Mouse (Mus musculus) right cerebral cortex, postnatal 10 days (tissue): ENCODE measurements at regions not wholly inside any gene's neighbourhood (a gene's known extent, or its start where the extent isn't known, plus 50 kb on each side); places are given as distances from the start of the nearest gene placed in this dataset.

Experiments
- DNase-seq, 2 experiments: peaks; one replicate each; pipeline ENCODE4 v3.0.0; 2021; ENCODE audit warnings: low spot score in 2 of 2

DNA sequence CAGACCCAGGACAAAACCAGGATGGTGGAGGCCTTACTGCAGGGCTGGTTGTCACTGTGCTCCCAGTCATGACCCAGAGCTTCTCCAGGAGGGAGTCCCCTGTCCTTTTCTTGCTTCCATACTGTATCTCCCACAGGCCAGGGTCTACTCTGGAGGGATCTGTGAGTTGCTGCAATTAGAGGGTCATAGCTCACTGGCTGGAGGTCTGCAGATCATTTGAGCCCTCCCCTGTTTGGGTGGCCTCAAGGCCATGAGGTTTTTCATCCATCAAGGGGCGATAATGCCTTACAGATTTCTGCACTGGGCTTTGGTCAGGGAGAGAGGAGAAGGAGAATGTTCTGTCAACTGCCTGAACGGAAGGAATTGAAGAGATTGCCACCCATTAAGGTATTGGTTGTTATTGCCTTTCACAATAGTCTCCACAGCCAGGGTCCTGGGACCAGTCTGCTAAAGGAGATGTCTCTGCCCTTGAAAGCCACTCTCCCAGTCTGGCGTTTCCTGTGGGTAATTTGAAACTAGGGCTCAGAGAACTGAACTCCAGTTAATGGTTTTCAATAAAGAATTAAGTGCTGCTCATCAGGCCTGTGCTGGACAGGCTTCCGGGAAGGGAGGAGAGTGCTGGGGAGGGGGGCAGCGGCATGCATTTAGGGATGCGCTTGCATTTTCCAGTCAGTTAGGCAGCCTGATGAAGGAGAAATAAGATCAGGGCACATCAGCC lies 147.4 kb downstream of the Dmrta2 start:
- DNase-seq, result no peak

DNA sequence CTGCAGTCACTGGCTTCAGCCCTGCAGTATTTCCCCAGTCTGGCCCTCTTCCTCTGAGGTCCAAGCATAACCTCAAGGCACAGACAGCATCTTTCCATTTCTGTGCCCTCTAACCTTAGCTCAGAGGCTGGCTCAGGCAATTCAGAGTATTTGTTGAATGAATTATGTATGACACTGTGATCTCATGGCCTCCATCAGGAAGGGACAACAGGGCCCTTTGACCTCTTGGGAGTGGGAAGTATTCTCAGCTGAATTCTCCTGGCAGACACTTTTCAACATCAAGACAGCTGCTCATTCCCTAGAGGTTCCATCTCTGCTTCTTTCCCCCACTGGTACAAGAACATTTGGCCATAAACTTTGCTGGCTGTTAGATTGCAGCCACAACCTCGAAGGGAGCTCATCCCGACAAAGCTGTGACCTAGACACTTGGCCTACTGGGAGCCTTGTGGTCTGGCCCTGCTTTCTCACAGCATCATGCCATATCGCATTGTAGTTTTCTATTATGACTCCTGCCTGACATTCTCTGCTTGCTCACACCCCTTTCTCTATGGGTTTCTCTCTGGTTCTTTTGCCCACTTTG lies 150.2 kb downstream of the Dmrta2 start:
- no peak for DNase-seq

GRCm38 (mm10) chr4:110128918-110129317 lies 151.1 kb downstream of the Dmrta2 start:
- peak; percentile 80 to 89 for DNase-seq

- no peak for DNase-seq
Observed at GRCm38 (mm10) chr4:110129518-110129917, 151.7 kb downstream of the Dmrta2 start.

GRCm38 (mm10) chr4:110132061-110132460 lies 154.2 kb downstream of the Dmrta2 start:
- no peak for DNase-seq

DNA sequence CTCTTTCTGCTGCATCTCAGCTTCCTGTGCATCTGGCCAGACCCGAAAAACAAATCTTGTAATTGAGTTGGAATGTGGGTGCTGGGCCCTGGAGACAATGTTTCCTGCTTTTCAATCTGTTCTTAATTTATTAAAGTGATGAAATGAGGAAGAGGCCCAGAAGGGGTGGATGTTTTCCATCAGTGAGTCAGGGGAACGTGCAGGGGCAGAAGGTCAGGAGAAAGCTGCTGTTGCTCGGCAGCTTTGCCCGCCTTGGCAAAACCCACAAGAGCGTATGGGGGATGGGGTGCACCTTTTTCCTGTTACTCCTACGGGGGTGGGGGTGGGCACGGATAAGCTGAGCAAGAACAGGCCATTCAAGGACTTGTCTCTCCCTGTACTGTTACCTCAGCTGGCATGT lies 156.2 kb downstream of the Dmrta2 start:
- no peak for DNase-seq

DNA sequence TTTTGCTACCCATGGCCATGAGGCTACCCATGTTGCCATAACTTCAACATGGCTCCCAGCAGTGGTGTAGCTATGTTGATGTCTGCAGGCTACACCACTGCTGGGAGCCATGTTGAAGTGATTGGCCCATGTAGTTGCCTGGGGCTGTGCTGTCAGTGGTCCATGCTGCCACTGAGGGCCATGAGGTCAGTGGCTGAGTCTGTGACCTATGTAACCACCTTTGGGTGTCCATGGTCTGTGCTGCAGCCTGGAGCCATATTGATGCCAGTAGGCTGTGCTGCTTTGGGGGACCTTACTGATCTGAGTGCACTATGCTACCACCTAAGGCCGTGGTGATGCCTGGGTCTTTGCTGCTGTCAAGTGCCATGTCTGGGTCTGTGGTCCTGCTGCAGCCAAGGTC lies 167.4 kb downstream of the Dmrta2 start:
- no peak for DNase-seq

GRCm38 (mm10) chr4:110152103-110152946 lies 174.5 kb downstream of the Dmrta2 start:
- peak; percentile 64 to 70 for DNase-seq
